Mouse (Mus musculus) heart, adult 2 months (tissue): ENCODE measurements around the gene Olfr691. TPM values are rescaled to one million over a fixed set of nuclear protein-coding genes. Genes with fewer than 3 reads are reported as not detected.
A peak's percentile ranks its signal among the peaks of the same experiment; 100 is the strongest.

ENCODE experiments used
- DNase-seq, 2 experiments: peaks; one replicate each; pipeline ENCODE4 v3.0.0; 2021
- H3K27ac ChIP-seq: fragments of 200-600 bp; 2 replicates; pipeline ENCODE4 v1.8.1; 2022
- H3K27me3 ChIP-seq: fragments of 200-500 bp; 2 replicates; pipeline ENCODE4 v1.6.1; 2012; ENCODE audit warnings: mild to moderate bottlenecking, low read length, inconsistent platforms, mixed read lengths; ENCODE audit not compliant: control insufficient read depth, insufficient read depth
- H3K36me3 ChIP-seq: fragments of 200-500 bp; 2 replicates; pipeline ENCODE4 v1.6.1; 2012; ENCODE audit warnings: low read length, inconsistent platforms; ENCODE audit not compliant: control insufficient read depth, insufficient read depth
- H3K4me1 ChIP-seq: fragments of 200-500 bp; 2 replicates; pipeline ENCODE4 v1.6.1; 2011; ENCODE audit warnings: low read length; ENCODE audit not compliant: control insufficient read depth, insufficient read depth
- H3K4me3 ChIP-seq: fragments of 200-600 bp; 2 replicates; pipeline ENCODE4 v1.8.1; 2022
- H3K79me2 ChIP-seq: fragments of 200-500 bp; replicated peaks from 2 replicates; pipeline ENCODE4 v1.6.1; 2012; ENCODE audit warnings: mild to moderate bottlenecking, inconsistent platforms, low read length, moderate library complexity, mixed read lengths; ENCODE audit not compliant: control insufficient read depth, insufficient read depth
- H3K9ac ChIP-seq: fragments of 200-500 bp; 2 replicates; pipeline ENCODE4 v1.6.1; 2012; ENCODE audit warnings: low read depth, mild to moderate bottlenecking, control low read depth, inconsistent platforms, low read length, mixed read lengths
- CTCF ChIP-seq: fragments of 200-600 bp; IDR thresholded peaks from 2 replicates; pipeline ENCODE4 v1.8.1; 2022; ENCODE audit warnings: antibody characterized with exemption, mild to moderate bottlenecking, moderate library complexity
- EP300 ChIP-seq: fragments of 200-500 bp; IDR thresholded peaks from 2 replicates; pipeline ENCODE4 v1.6.1; 2011; ENCODE audit warnings: low read depth, low read length, control low read depth; ENCODE audit not compliant: insufficient read depth
- POLR2A ChIP-seq: fragments of 200-500 bp; IDR thresholded peaks from 2 replicates; pipeline ENCODE4 v1.6.1; 2011; ENCODE audit warnings: mild to moderate bottlenecking, low read depth, low read length, control low read depth; ENCODE audit not compliant: insufficient read depth
- WGBS: fragments of 180-500 bp; shearing (Covaris S2); methylation state at CpG from one replicate; pipeline ENCODE4 v1.1.7; 2018; 5-methylcytosine and 5-hydroxymethylcytosine counted together
- intact Hi-C: fragments of 180-260 bp; cut with DNase I; formaldehyde crosslinking; loops from one replicate; pipeline ENCODE4 v1.15.1; 2025
- polyA plus RNA-seq: library from polyadenylated mRNA; depleted of rRNA; stranded (reverse); fragments of >200 nt; gene quantifications from 2 replicates; pipeline ENCODE4 v1.2.3, GENCODE M21; 2012; rRNA removed
- total RNA-seq, 2 experiments: library from RNA; stranded (reverse); gene quantifications; 2 replicates each; pipeline ENCODE4 v1.2.3; 2021

The Olfr691 gene
- total and polyA plus RNA-seq, 3 experiments, result not detected

- Histone ChIP-seq H3K4me3 (no peak overlapping the region), H3K9ac (no peak overlapping the region), H3K79me2 (no peaks in the 10 kb centered on the region), H3K4me1 (no peaks in the 10 kb centered on the region), H3K27ac (no peak overlapping the region), H3K27me3 (no peaks in the 10 kb centered on the region), H3K36me3 (no peaks in the 10 kb centered on the region)
- 66% methylated on average over 2 of the region's 2 CpGs for WGBS
- intact Hi-C loops, result no loop called here
- TF ChIP-seq CTCF (no peak), EP300 (no peak), POLR2A (no peak)
- no peak for DNase-seq
Observed at GRCm38 (mm10) chr7:105342752-105343151, 682 bp upstream of the Olfr691 start.

GRCm38 (mm10) chr7:105334004-105334403 is 8.1 kb downstream of the Olfr691 start, which contains the start of gene Olfr690:
Olfr690 (minus strand) TSS chr7:105334104.
- H3K4me1 ChIP-seq, result no peaks in the 10 kb centered on the region
- H3K36me3 ChIP-seq, result no peaks in the 10 kb centered on the region
- intact Hi-C loops, result loop anchor here (10.0 kb wide), 1 partner anchor 159 kb away; no protein-coding TSS in a partner anchor
- H3K79me2 ChIP-seq, result no peaks in the 10 kb centered on the region
- H3K9ac ChIP-seq, result no peak within 1 kb of the TSS
- H3K27ac ChIP-seq, result no peak within 1 kb of the TSS
- no peak for TF ChIP-seq CTCF
- no peak for TF ChIP-seq EP300
- no peak for TF ChIP-seq POLR2A
- no peak within 1 kb of the TSS for H3K4me3 ChIP-seq
- DNase-seq, result no peak
- WGBS, result 74% methylated on average over 1 of the region's 1 CpGs
- no peaks in the 10 kb centered on the region for H3K27me3 ChIP-seq

GRCm38 (mm10) chr7:105325302-105325701 is 16.8 kb downstream of the Olfr691 start:
- no peak for DNase-seq
- no peak for TF ChIP-seq POLR2A
- TF ChIP-seq CTCF, result peak; percentile 60
- TF ChIP-seq EP300, result no peak
- WGBS, result 47% methylated on average over 2 of the region's 2 CpGs
- no peaks in the 10 kb centered on the region for H3K36me3 ChIP-seq
- H3K9ac ChIP-seq, result no peak overlapping the region
- no peaks in the 10 kb centered on the region for H3K79me2 ChIP-seq
- intact Hi-C loops, result no loop called here
- no peaks in the 10 kb centered on the region for H3K4me1 ChIP-seq
- no peak overlapping the region for H3K4me3 ChIP-seq
- H3K27ac ChIP-seq, result no peak overlapping the region
- no peaks in the 10 kb centered on the region for H3K27me3 ChIP-seq

GRCm38 (mm10) chr7:105310865-105311264 is 31.2 kb downstream of the Olfr691 start, which contains the start of gene Olfr689:
Olfr689 (plus strand) TSS chr7:105311165.
- no peaks in the 10 kb centered on the region for H3K27me3 ChIP-seq
- TF ChIP-seq CTCF, result no peak
- TF ChIP-seq EP300, result no peak
- TF ChIP-seq POLR2A, result no peak
- H3K4me3 ChIP-seq, result no peak within 1 kb of the TSS
- DNase-seq, result no peak
- no peaks in the 10 kb centered on the region for H3K4me1 ChIP-seq
- WGBS, result 77% methylated on average over 1 of the region's 1 CpGs
- intact Hi-C loops, result no loop called here
- H3K9ac ChIP-seq, result no peak within 1 kb of the TSS
- H3K79me2 ChIP-seq, result no peaks in the 10 kb centered on the region
- no peak within 1 kb of the TSS for H3K27ac ChIP-seq
- H3K36me3 ChIP-seq, result no peaks in the 10 kb centered on the region

- H3K4me1 ChIP-seq, result no peaks in the 10 kb centered on the region
- TF ChIP-seq POLR2A (no peak), EP300 (no peak), CTCF (no peak)
- intact Hi-C loops, result no loop called here
Observed at GRCm38 (mm10) chr7:105290051-105290450, 52.0 kb downstream of the Olfr691 start.

GRCm38 (mm10) chr7:105287795-105288194 is 54.3 kb downstream of the Olfr691 start, which contains the start of gene Olfr688:
Olfr688 (plus strand) TSS chr7:105288095.
- Histone ChIP-seq H3K27ac (no peak within 1 kb of the TSS), H3K27me3 (no peaks in the 10 kb centered on the region), H3K4me3 (no peak within 1 kb of the TSS), H3K36me3 (no peaks in the 10 kb centered on the region), H3K4me1 (no peaks in the 10 kb centered on the region), H3K9ac (no peak within 1 kb of the TSS), H3K79me2 (no peaks in the 10 kb centered on the region)
- TF ChIP-seq CTCF (no peak), POLR2A (no peak), EP300 (no peak)
- DNase-seq, result no peak
- intact Hi-C loops, result no loop called here
- WGBS, result 79% methylated on average over 6 of the region's 6 CpGs

More at GRCm38 (mm10) chr7:105290051-105290450, 52.0 kb downstream of the Olfr691 start:
- no peak overlapping the region for H3K27ac ChIP-seq
- no peaks in the 10 kb centered on the region for H3K36me3 ChIP-seq
- no peak overlapping the region for H3K4me3 ChIP-seq
- H3K27me3 ChIP-seq, result no peaks in the 10 kb centered on the region
- no peak for DNase-seq
- H3K79me2 ChIP-seq, result no peaks in the 10 kb centered on the region
- H3K9ac ChIP-seq, result no peak overlapping the region

Other genes with a start within 250 kb of the Olfr691 start
- gene Olfr680-ps1, start 249.5 kb downstream of the Olfr691 start, total RNA-seq, result not detected
- not detected in 2 replicates for gene Olfr680-ps1, start 249.5 kb downstream of the Olfr691 start, polyA plus RNA-seq
- not detected for gene Olfr681, start 225.4 kb downstream of the Olfr691 start, total RNA-seq
- gene Olfr681, start 225.4 kb downstream of the Olfr691 start, polyA plus RNA-seq, result not detected in 2 replicates
- not detected for gene Olfr683, start 195.3 kb downstream of the Olfr691 start, total RNA-seq
- gene Olfr683, start 195.3 kb downstream of the Olfr691 start, polyA plus RNA-seq, result not detected in 2 replicates
- not detected for gene Olfr684, start 178.6 kb downstream of the Olfr691 start, total RNA-seq
- gene Olfr684, start 178.6 kb downstream of the Olfr691 start, polyA plus RNA-seq, result not detected in 2 replicates
- not detected for gene Olfr685, start 156.3 kb downstream of the Olfr691 start, total RNA-seq
- gene Olfr685, start 156.3 kb downstream of the Olfr691 start, polyA plus RNA-seq, result not detected in 2 replicates
- gene Olfr686, start 134.8 kb downstream of the Olfr691 start, total RNA-seq, result not detected
- not detected in 2 replicates for gene Olfr686, start 134.8 kb downstream of the Olfr691 start, polyA plus RNA-seq
- gene Olfr688, start 54.2 kb downstream of the Olfr691 start, total RNA-seq, result not detected
- gene Olfr688, start 54.2 kb downstream of the Olfr691 start, polyA plus RNA-seq, result not detected in 2 replicates
- not detected for gene Olfr689, start 31.1 kb downstream of the Olfr691 start, total RNA-seq
- gene Olfr689, start 31.1 kb downstream of the Olfr691 start, polyA plus RNA-seq, result not detected in 2 replicates
- gene Olfr690, start 8.2 kb downstream of the Olfr691 start, total RNA-seq, result not detected
- gene Olfr690, start 8.2 kb downstream of the Olfr691 start, polyA plus RNA-seq, result not detected in 2 replicates
- not detected for gene Olfr692, start 26.0 kb upstream of the Olfr691 start, total RNA-seq
- not detected in 2 replicates for gene Olfr692, start 26.0 kb upstream of the Olfr691 start, polyA plus RNA-seq
- gene Gm5901, start 32.8 kb upstream of the Olfr691 start, total RNA-seq, result not detected
- 0.12 TPM in 1 of 2 replicates, not detected in the other for gene Gm5901, start 32.8 kb upstream of the Olfr691 start, polyA plus RNA-seq
- 10 to 100 TPM; 16.0 to 16.3 TPM for gene Fam160a2, start 57.8 kb upstream of the Olfr691 start, total RNA-seq
- 25.4 and 48.2 TPM in 2 replicates for gene Fam160a2, start 57.8 kb upstream of the Olfr691 start, polyA plus RNA-seq
- gene Cnga4, start 62.3 kb upstream of the Olfr691 start, total RNA-seq, result not detected
- gene Cnga4, start 62.3 kb upstream of the Olfr691 start, polyA plus RNA-seq, result 0.09 and 0.14 TPM in 2 replicates
- gene Cckbr, start 83.5 kb upstream of the Olfr691 start, total RNA-seq, result not detected
- not detected in 2 replicates for gene Cckbr, start 83.5 kb upstream of the Olfr691 start, polyA plus RNA-seq
- 10 to 100 TPM; 17.5 to 24.0 TPM for gene Cavin3, start 140.0 kb upstream of the Olfr691 start, total RNA-seq
- gene Cavin3, start 140.0 kb upstream of the Olfr691 start, polyA plus RNA-seq, result 18.0 and 21.0 TPM in 2 replicates
- gene Smpd1, start 212.1 kb upstream of the Olfr691 start, total RNA-seq, result 100 to 1,000 TPM; 154 to 186 TPM
- gene Smpd1, start 212.1 kb upstream of the Olfr691 start, polyA plus RNA-seq, result 190 and 211 TPM in 2 replicates
- 100 to 1,000 TPM; 123 to 147 TPM for gene Apbb1, start 239.4 kb upstream of the Olfr691 start, total RNA-seq
- 259 and 333 TPM in 2 replicates for gene Apbb1, start 239.4 kb upstream of the Olfr691 start, polyA plus RNA-seq